8 mouse cellular contexts compared by ENCODE assay signal in the genomic region with DNA sequence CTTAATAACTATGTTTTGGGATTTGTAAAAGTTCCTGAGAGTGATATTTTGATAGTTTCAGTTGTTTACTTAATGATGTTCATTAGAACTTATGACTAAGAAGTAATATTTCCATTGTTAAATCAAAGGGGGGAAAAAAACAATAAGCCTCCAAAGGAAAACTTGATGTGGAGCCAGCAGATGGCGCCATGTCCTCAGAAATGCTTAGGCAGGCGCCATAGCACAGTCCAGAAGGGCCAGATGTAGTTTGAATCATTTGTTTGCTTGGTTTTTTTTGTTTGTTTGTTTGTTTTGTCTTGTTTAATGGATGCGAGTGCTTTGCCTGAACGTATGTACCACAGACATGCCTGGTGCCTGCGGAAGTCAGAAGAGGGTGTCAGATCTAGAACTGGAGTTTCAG. TPM values are rescaled to one million over a fixed set of nuclear protein-coding genes. Genes with fewer than 3 reads are reported as not detected.
DNase-seq lines count a peak whose midpoint lies in the region; ATAC-seq and TF ChIP-seq lines count a peak whose summit lies in the region.

No protein-coding gene starts in this region.

- H3K27ac ChIP-seq in bone marrow macrophage, adult 2 months (ENCODE audit: insufficient read depth, low read depth, low read length) = no peak overlapping the region
- H3K27ac ChIP-seq in hindbrain, embryonic 14.5 days = no peak overlapping the region
- H3K27ac ChIP-seq in midbrain, embryonic 10.5 days (replicated peaks) = no peak overlapping the region

- H3K4me1 ChIP-seq in bone marrow macrophage, adult 2 months (ENCODE audit: control insufficient read depth, insufficient read depth, low read length) = 0 out of 2 replicates have a peak, but pooled peaks cover 2% of the 10 kb centered on the region
- H3K4me1 ChIP-seq in hindbrain, embryonic 14.5 days (replicated peaks; ENCODE audit: control insufficient read depth, insufficient read depth, low read length) = no peaks in the 10 kb centered on the region
- H3K4me1 ChIP-seq in midbrain, embryonic 10.5 days = no peaks in the 10 kb centered on the region

- peak; percentile 64; the same call in 1 of the 2 replicates for ATAC-seq in hindbrain, embryonic 14.5 days (ENCODE audit: low FRiP score)

- H3K27me3 ChIP-seq in hindbrain, embryonic 14.5 days (ENCODE audit: control insufficient read depth, insufficient read depth, low read length) = no peaks in the 10 kb centered on the region
- no peaks in the 10 kb centered on the region for H3K27me3 ChIP-seq in midbrain, embryonic 10.5 days (ENCODE audit: low read depth, poor library complexity, severe bottlenecking)

- intact Hi-C loops in heart, postnatal 25 days (cut with DNase I) = loop anchor here (1.0 to 5.0 kb wide), 5 partner anchors 295 to 900 kb away; no protein-coding TSS in a partner anchor

- TF ChIP-seq POLR2A in bone marrow macrophage, adult 2 months (IDR thresholded peaks at IDR 0.05; ENCODE audit: borderline replicate concordance, low read depth, low read length) = no peak

- no peak overlapping the region for H3K9ac ChIP-seq in hindbrain, embryonic 14.5 days

- TF ChIP-seq CTCF in bone marrow macrophage, adult 2 months (IDR thresholded peaks at IDR 0.05; ENCODE audit: low read depth, low read length) = peak; percentile 85

- H3K4me3 ChIP-seq in bone marrow macrophage, adult 2 months (ENCODE audit: insufficient read depth, low read length) = no peak overlapping the region
- no peak overlapping the region for H3K4me3 ChIP-seq in hindbrain, embryonic 14.5 days (replicated peaks; ENCODE audit: low read length)
- no peak overlapping the region for H3K4me3 ChIP-seq in midbrain, embryonic 10.5 days

- peak; percentile 90 for DNase-seq in heart, adult 11 months
- no peak for DNase-seq in heart, postnatal 25 days (ENCODE audit: low spot score)
- peak; percentile 22 for DNase-seq in fibroblast of lung, adult 2 months (ENCODE audit: low read depth)
- DNase-seq in hindbrain, embryonic 14.5 days (ENCODE audit: low spot score) = peak; percentile 89
- DNase-seq in layer of hippocampus, postnatal 36 days = peak; percentile 48 to 71
- DNase-seq in midbrain, embryonic 10.5 days (ENCODE audit: low spot score) = peak; percentile 56
- peak; percentile 25 for DNase-seq in spleen, adult 12 weeks (ENCODE audit: low spot score)

- H3K4me2 ChIP-seq in hindbrain, embryonic 14.5 days (replicated peaks) = no peak overlapping the region

- H3K9me3 ChIP-seq in hindbrain, embryonic 14.5 days (ENCODE audit: control insufficient read depth, low read length) = no peaks in the 10 kb centered on the region
- no peaks in the 10 kb centered on the region for H3K9me3 ChIP-seq in midbrain, embryonic 10.5 days (replicated peaks)

- WGBS in hindbrain, embryonic 14.5 days = 11% methylated on average over 5 of the region's 5 CpGs
- WGBS in midbrain, embryonic 10.5 days = 12% methylated on average over 5 of the region's 5 CpGs

- H3K36me3 ChIP-seq in hindbrain, embryonic 14.5 days (replicated peaks; ENCODE audit: control insufficient read depth, insufficient read depth) = no peaks in the 10 kb centered on the region
- no peaks in the 10 kb centered on the region for H3K36me3 ChIP-seq in midbrain, embryonic 10.5 days

RNA-seq across cellular contexts. Expression of gene Arrdc3, which starts 21.0 kb away (rescaled TPM):
- 10 to 100 TPM; 32.1 to 43.2 TPM for total RNA-seq in heart, postnatal 25 days (2021)
- 23.2 and 25.6 TPM in 2 replicates for polyA plus RNA-seq in bone marrow macrophage, adult 2 months (2012; ENCODE audit: insufficient read depth, insufficient read length, missing spikeins)
- polyA plus RNA-seq in hindbrain, embryonic 14.5 days (2014; fragmentation: Nextera tagmentation; extraction: Ambion mirVana) = 41.1 and 58.7 TPM in 2 replicates
- total RNA-seq in layer of hippocampus, postnatal 36 days (2021) = 10 to 100 TPM; 42.8 to 46.5 TPM
- 40.0 and 47.5 TPM in 2 replicates for polyA plus RNA-seq in midbrain, embryonic 10.5 days (2016; fragmentation: Nextera tagmentation; extraction: Ambion mirVana)
